Mouse (Mus musculus): ENCODE measurements around the gene Fads3.

The Fads3 gene

GRCm38 (mm10) chr19:10052698-10053097 is 11.3 kb downstream of the Fads3 start:
- peak in 1 of 2 experiments; percentile 13 for DNase-seq (ENCODE audit: low spot score in 2 of 2)

GRCm38 (mm10) chr19:10053692-10054260 is 12.4 kb downstream of the Fads3 start:
- DNase-seq (ENCODE audit: low spot score in 2 of 2), result peak in 1 of 2 experiments; percentile 23

- DNase-seq (ENCODE audit: low spot score in 2 of 2), result peak in 1 of 2 experiments; percentile 18
Observed at GRCm38 (mm10) chr19:10054361-10055075, 13.1 kb downstream of the Fads3 start.

- DNase-seq (ENCODE audit: low spot score in 2 of 2), result peak in 1 of 2 experiments; percentile 20
Observed at GRCm38 (mm10) chr19:10055261-10055660, 13.9 kb downstream of the Fads3 start.

GRCm38 (mm10) chr19:10055783-10056660 is 14.7 kb downstream of the Fads3 start:
- peak in 1 of 2 experiments; percentile 24 for DNase-seq (ENCODE audit: low spot score in 2 of 2)

GRCm38 (mm10) chr19:10056686-10057085 is 15.3 kb downstream of the Fads3 start:
- peak in 1 of 2 experiments; percentile 14 for DNase-seq (ENCODE audit: low spot score in 2 of 2)

- peak; percentile 31 to 38 for DNase-seq (ENCODE audit: low spot score in 2 of 2)
Observed at GRCm38 (mm10) chr19:10057486-10058351, 16.4 kb downstream of the Fads3 start.

GRCm38 (mm10) chr19:10058352-10058825 is 17.0 kb downstream of the Fads3 start:
- DNase-seq (ENCODE audit: low spot score in 2 of 2), result peak in 1 of 2 experiments; percentile 14

- DNase-seq (ENCODE audit: low spot score in 2 of 2), result peak in 1 of 2 experiments; percentile 16
Observed at GRCm38 (mm10) chr19:10058876-10059427, 17.6 kb downstream of the Fads3 start.

- peak; percentile 67 to 74 for DNase-seq (ENCODE audit: low spot score in 2 of 2)
Observed at GRCm38 (mm10) chr19:10059911-10060567, 18.7 kb downstream of the Fads3 start.

- DNase-seq (ENCODE audit: low spot score in 2 of 2), result no peak
Observed at GRCm38 (mm10) chr19:10060783-10061590, 19.6 kb downstream of the Fads3 start.

- no peak for DNase-seq (ENCODE audit: low spot score in 2 of 2)
Observed at GRCm38 (mm10) chr19:10061624-10062023, 20.3 kb downstream of the Fads3 start.

GRCm38 (mm10) chr19:10062292-10062691 is 20.9 kb downstream of the Fads3 start:
- DNase-seq (ENCODE audit: low spot score in 2 of 2), result peak in 1 of 2 experiments; percentile 18

GRCm38 (mm10) chr19:10062862-10063261 is 21.5 kb downstream of the Fads3 start:
- peak in 1 of 2 experiments; percentile 19 for DNase-seq (ENCODE audit: low spot score in 2 of 2)

- DNase-seq (ENCODE audit: low spot score in 2 of 2), result peak in 1 of 2 experiments; percentile 46
Observed at GRCm38 (mm10) chr19:10064173-10065012, 23.0 kb downstream of the Fads3 start.

- no peak for DNase-seq (ENCODE audit: low spot score in 2 of 2)
Observed at GRCm38 (mm10) chr19:10065465-10066188, 24.3 kb downstream of the Fads3 start.

- DNase-seq (ENCODE audit: low spot score in 2 of 2), result peak in 1 of 2 experiments; percentile 17
Observed at GRCm38 (mm10) chr19:10066189-10066500, 24.8 kb downstream of the Fads3 start.

- no peak for DNase-seq (ENCODE audit: low spot score in 2 of 2)
Observed at GRCm38 (mm10) chr19:10066502-10066901, 25.1 kb downstream of the Fads3 start.

Data from right cerebral cortex, postnatal 10 days (tissue).